Mouse (Mus musculus) lung, postnatal 14 days (tissue): Measurements from ENCODE around the gene Ccl17.
A peak's percentile ranks its signal among the peaks of the same experiment; 100 is the strongest.

Experiments used
- DNase-seq: peaks from one replicate; pipeline ENCODE4 v3.0.0; 2021

Gene Ccl17

GRCm38 (mm10) chr8:94789256-94789955 is 20.8 kb upstream of the Ccl17 start:
- no peak for DNase-seq

GRCm38 (mm10) chr8:94794368-94794767 is 15.9 kb upstream of the Ccl17 start:
- no peak for DNase-seq

DNA sequence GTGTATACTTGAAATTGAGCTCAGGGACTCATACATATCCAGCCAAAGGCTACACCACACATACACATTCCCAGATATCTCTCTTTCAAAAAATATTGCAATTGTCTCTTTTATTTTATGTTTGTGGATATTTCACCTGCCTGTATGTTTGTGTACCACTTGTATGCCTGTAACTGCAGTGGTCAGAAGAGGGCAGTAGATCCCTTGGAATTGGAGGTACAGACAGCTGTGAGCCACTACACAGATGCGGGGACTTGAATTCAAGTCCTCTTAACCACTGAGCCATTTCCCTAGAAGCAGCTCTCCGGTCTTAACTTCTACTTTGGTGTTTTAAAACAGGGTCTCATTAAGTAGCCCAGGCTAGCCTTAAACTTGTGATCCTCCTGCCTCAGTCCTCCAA is 15.5 kb upstream of the Ccl17 start:
- no peak for DNase-seq

GRCm38 (mm10) chr8:94800278-94800968 is 9.8 kb upstream of the Ccl17 start:
- DNase-seq, result no peak

DNA sequence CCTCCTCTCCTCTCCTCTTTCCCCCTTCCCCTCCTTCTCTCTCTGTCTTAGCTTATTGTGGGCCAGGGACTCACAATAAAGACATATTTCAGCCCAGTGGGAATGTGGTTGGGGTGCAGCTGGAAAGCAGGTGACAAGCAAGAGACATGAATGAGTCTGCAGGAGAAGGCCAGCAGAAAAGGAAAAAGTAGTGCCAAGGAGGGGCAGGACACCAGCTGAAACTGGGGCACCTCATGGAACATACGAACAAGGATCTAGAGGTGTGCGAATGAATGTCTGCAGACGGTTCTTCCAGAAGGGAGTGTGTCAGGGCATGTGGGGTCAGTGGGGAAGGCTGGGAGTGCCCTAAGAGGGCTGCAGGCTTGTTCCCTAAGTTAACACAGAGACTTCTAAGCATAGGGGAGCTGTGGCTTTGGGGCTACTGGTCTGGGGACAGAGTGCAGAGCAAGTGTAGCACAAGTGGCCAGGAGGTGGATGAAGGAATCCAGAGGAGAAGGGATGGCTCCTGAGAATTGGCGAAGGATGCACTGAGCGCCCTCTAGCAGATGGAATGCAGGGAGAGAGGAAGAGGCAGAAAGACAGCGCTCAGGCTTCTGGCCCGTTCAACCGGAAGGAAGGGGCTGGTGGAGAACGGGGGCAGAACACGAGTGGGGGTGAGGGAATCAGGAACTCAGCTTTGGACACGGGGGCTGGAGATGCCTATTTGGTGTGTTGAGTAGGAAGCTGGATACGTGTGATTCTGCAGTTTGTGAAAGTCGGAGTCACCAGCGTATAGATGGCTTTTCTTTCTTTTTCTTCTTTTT is 8.8 kb upstream of the Ccl17 start:
- peak; percentile 65 for DNase-seq

- DNase-seq, result no peak
Measured at GRCm38 (mm10) chr8:94802375-94802774, 7.9 kb upstream of the Ccl17 start.

- no peak for DNase-seq
Measured at GRCm38 (mm10) chr8:94803551-94803950, 6.7 kb upstream of the Ccl17 start.

GRCm38 (mm10) chr8:94804546-94805340 is 5.5 kb upstream of the Ccl17 start:
- DNase-seq, result no peak

DNA sequence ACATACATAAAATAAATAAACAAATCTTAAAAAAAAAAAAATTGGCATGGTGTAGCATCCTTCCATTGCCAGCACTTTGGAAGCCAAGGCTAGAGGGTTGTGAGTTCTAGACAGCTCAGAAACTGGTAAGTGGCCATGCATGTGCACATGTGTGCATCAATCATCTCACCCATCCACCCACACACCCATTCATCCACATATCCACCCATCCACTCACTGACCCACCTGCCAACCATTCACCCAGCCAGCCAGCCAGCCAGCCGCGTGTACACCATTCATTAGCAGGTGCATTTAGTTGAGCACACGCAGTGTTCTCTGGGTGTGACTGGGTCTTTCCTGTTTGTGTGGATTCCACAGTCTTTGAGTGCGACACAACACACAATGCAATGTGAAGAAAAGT is 4.4 kb upstream of the Ccl17 start:
- DNase-seq, result no peak

DNA sequence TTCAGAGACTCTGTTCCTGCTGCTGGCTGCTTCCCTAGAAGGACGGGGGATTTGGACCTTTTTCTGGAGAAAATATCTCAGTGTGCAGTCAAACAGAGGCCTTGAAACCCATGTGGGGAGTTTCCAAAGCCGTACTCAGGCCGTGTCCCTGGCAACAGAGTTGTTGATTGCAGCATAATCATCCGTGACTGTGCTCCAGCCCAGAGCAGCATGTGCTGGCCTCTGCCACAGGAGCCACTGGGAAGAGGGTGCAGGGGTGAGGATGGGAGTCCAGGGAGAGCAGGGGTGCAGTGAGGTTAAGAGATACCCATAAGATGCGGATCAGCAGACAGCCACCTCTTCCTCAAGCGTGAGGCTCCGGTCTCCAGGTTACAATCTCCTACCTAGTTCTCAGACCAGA is 2.7 kb upstream of the Ccl17 start:
- DNase-seq, result no peak

DNA sequence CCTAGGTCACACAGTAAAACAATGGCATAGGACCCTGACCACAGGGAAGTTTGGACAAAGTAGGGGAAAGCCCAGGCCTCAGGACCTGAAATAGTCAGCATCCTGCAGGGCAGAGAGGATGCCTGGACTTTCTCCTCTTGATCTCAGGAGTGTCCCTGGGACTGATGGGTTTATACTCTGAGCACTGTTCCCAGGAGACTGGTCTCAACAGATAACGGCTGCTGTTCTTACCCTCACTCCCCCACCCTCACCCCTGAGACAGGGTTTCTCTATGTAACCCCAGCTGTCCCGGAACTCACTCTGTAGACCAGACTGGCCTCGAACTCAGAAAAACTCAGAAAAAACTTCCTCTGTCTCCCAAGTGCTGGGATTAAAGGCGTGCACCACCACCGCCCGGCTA is 1.9 kb upstream of the Ccl17 start:
- no peak for DNase-seq

- no peak for DNase-seq
Measured at GRCm38 (mm10) chr8:94810855-94811254, 602 bp downstream of the Ccl17 start.

GRCm38 (mm10) chr8:94811654-94812053 is 1.4 kb downstream of the Ccl17 start:
- DNase-seq, result no peak

GRCm38 (mm10) chr8:94812645-94813098 is 2.4 kb downstream of the Ccl17 start:
- peak; percentile 90 for DNase-seq

GRCm38 (mm10) chr8:94814556-94814955 is 4.3 kb downstream of the Ccl17 start:
- DNase-seq, result peak; percentile 38

- DNase-seq, result no peak
Measured at GRCm38 (mm10) chr8:94817933-94818332, 7.7 kb downstream of the Ccl17 start.

DNA sequence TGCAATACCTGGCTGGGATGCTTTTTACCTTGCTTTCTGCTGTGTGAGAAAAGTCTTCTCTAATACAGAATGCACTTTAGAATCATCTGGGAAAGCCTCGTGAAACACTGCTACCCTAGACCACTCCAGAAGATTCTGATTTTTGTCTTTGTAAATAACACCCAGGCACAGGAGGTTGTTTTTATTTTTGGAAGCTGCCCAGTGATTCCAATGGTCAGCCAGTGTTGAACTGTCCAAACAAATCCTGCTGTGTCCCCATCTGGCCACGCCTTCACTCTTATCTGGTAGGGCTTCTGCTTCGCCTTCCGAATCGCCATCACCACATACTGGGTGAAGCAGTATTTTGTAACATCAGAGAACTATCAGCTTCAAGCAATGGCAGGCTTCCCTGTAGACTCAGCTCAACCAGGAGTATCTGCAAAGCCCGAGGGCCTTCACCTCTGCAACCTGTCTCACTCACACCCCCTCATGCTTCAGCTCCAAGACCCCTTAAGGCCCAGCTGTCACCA is 9.5 kb downstream of the Ccl17 start:
- no peak for DNase-seq

- DNase-seq, result no peak
Measured at GRCm38 (mm10) chr8:94820553-94820952, 10.3 kb downstream of the Ccl17 start.

GRCm38 (mm10) chr8:94821381-94821780 is 11.1 kb downstream of the Ccl17 start:
- DNase-seq, result no peak

GRCm38 (mm10) chr8:94822637-94823560 is 12.6 kb downstream of the Ccl17 start:
- DNase-seq, result peak; percentile 74

DNA sequence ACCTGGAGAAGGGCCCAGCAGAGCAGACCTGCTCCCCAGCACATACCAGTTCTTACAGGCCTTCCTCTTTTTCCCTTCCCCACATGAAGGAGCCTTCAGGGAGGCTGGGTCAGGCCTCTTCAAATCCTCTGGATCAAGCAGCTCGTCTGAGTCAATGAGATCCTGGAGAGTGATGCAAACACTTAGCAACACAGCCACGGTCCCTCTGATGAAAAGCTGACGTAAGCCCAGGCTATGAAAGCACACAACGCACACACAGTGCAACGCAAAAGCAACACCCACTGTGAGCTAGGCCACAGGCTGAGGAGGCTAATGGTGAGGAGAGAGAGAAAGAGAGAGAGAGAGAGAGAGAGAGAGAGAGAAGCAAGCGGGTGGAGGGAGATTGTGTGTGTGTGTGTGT is 14.9 kb downstream of the Ccl17 start:
- DNase-seq, result no peak

- DNase-seq, result no peak
Measured at GRCm38 (mm10) chr8:94826210-94826609, 16.0 kb downstream of the Ccl17 start.
